Mouse (Mus musculus): ENCODE measurements around the gene Ooep. TPM values are rescaled to one million over a fixed set of nuclear protein-coding genes. Genes with fewer than 3 reads are reported as not detected.
"Not testable (repeated sequence)": the region's sequence is repeated elsewhere in the genome, so short reads cannot be mapped to it uniquely, and the experiment has no call there.

The Ooep gene
- polyA plus RNA-seq, 1 experiment from 2014 or later = 1.3 TPM

- no peaks in the 10 kb centered on the region for H3K4me1 ChIP-seq
- no peak overlapping the region for H3K9ac ChIP-seq
- no peak overlapping the region for H3K4me2 ChIP-seq
- no peak for ATAC-seq (replicated peaks; ENCODE audit: low FRiP score)
- H3K27ac ChIP-seq = no peak overlapping the region
- no peak overlapping the region for H3K4me3 ChIP-seq (replicated peaks)
- 60% methylated on average over 3 of the region's 3 CpGs for WGBS
- H3K9me3 ChIP-seq (replicated peaks) = no peaks in the 10 kb centered on the region
- no peaks in the 10 kb centered on the region for H3K27me3 ChIP-seq
- H3K36me3 ChIP-seq = no peaks in the 10 kb centered on the region
Observed at GRCm38 (mm10) chr9:78347004-78347403, 31.5 kb downstream of the Ooep start.

- 62% methylated on average over 4 of the region's 4 CpGs for WGBS
- ATAC-seq (replicated peaks; ENCODE audit: low FRiP score); H3K9ac ChIP-seq; H3K36me3 ChIP-seq; H3K27me3 ChIP-seq; H3K4me1 ChIP-seq; H3K9me3 ChIP-seq (replicated peaks); H3K4me3 ChIP-seq (replicated peaks); H3K27ac ChIP-seq; H3K4me2 ChIP-seq: not testable (repeated sequence)
Observed at GRCm38 (mm10) chr9:78345235-78345634, 33.3 kb downstream of the Ooep start.

- H3K9me3 ChIP-seq (replicated peaks); H3K4me3 ChIP-seq (replicated peaks); H3K4me1 ChIP-seq; H3K27me3 ChIP-seq; H3K27ac ChIP-seq; H3K9ac ChIP-seq; H3K36me3 ChIP-seq; H3K4me2 ChIP-seq: not testable (repeated sequence)
- WGBS = 79% methylated on average over 9 of the region's 9 CpGs
- ATAC-seq (replicated peaks; ENCODE audit: low FRiP score) = 0 out of 2 replicates have a peak, but pooled peaks have one; percentile 30
Observed at GRCm38 (mm10) chr9:78343055-78343454, 35.5 kb downstream of the Ooep start.

GRCm38 (mm10) chr9:78342494-78342893 is 36.0 kb downstream of the Ooep start:
- H3K4me3 ChIP-seq (replicated peaks); H3K9ac ChIP-seq; H3K36me3 ChIP-seq; H3K4me2 ChIP-seq; H3K27ac ChIP-seq; H3K4me1 ChIP-seq; H3K27me3 ChIP-seq; H3K9me3 ChIP-seq (replicated peaks): not testable (repeated sequence)
- ATAC-seq (replicated peaks; ENCODE audit: low FRiP score) = 0 out of 2 replicates have a peak, but pooled peaks have one; percentile 64
- WGBS = 85% methylated on average over 4 of the region's 4 CpGs

GRCm38 (mm10) chr9:78340324-78340723 is 38.2 kb downstream of the Ooep start:
- not testable (repeated sequence) for H3K4me2 ChIP-seq; H3K9ac ChIP-seq; H3K4me1 ChIP-seq; H3K9me3 ChIP-seq (replicated peaks); H3K4me3 ChIP-seq (replicated peaks); H3K36me3 ChIP-seq; H3K27ac ChIP-seq; H3K27me3 ChIP-seq
- 0 out of 2 replicates have a peak, but pooled peaks have one; percentile 31 for ATAC-seq (replicated peaks; ENCODE audit: low FRiP score)
- 18% methylated on average over 8 of the region's 8 CpGs for WGBS

- not testable (repeated sequence) for H3K4me3 ChIP-seq (replicated peaks); H3K27ac ChIP-seq; H3K9me3 ChIP-seq (replicated peaks); H3K4me2 ChIP-seq; H3K36me3 ChIP-seq; H3K9ac ChIP-seq; H3K27me3 ChIP-seq; H3K4me1 ChIP-seq
- 0 out of 2 replicates have a peak, but pooled peaks have one; percentile 33 for ATAC-seq (replicated peaks; ENCODE audit: low FRiP score)
Observed at GRCm38 (mm10) chr9:78337050-78337449, 41.5 kb downstream of the Ooep start.

- WGBS = 76% methylated on average over 1 of the region's 1 CpGs
- H3K36me3 ChIP-seq; H3K27me3 ChIP-seq; H3K4me3 ChIP-seq (replicated peaks); ATAC-seq (replicated peaks; ENCODE audit: low FRiP score); H3K4me2 ChIP-seq; H3K9ac ChIP-seq; H3K9me3 ChIP-seq (replicated peaks); H3K4me1 ChIP-seq; H3K27ac ChIP-seq: not testable (repeated sequence)
Observed at GRCm38 (mm10) chr9:78327289-78327688, 51.2 kb downstream of the Ooep start, which contains the start of gene Omt2b. TSS of gene Omt2b (plus strand) at chr9:78327589.

Other genes with a start within 250 kb of the Ooep start
- gene Gsta4, start 196.0 kb downstream of the Ooep start, polyA plus RNA-seq (2015; fragmentation: Nextera tagmentation; extraction: Ambion mirVana) = 109 and 115 TPM in 2 replicates
- gene Gsta1, start 148.1 kb downstream of the Ooep start, polyA plus RNA-seq (2015; fragmentation: Nextera tagmentation; extraction: Ambion mirVana) = 0.27 and 1.3 TPM in 2 replicates
- gene Gm3776, start 121.6 kb downstream of the Ooep start, polyA plus RNA-seq (2015; fragmentation: Nextera tagmentation; extraction: Ambion mirVana) = 0.21 and 0.31 TPM in 2 replicates
- 13.8 and 18.2 TPM in 2 replicates for gene Gm10639, start 88.8 kb downstream of the Ooep start, polyA plus RNA-seq (2015; fragmentation: Nextera tagmentation; extraction: Ambion mirVana)
- not detected in 2 replicates for gene Omt2a, start 63.9 kb downstream of the Ooep start, polyA plus RNA-seq (2015; fragmentation: Nextera tagmentation; extraction: Ambion mirVana)
- gene Omt2b, start 51.1 kb downstream of the Ooep start, polyA plus RNA-seq (2015; fragmentation: Nextera tagmentation; extraction: Ambion mirVana) = not detected in 2 replicates
- gene Gsta2, start 22.9 kb downstream of the Ooep start, polyA plus RNA-seq (2015; fragmentation: Nextera tagmentation; extraction: Ambion mirVana) = 41.3 and 45.0 TPM in 2 replicates
- not detected in 2 replicates for gene Dppa5a, start 10.5 kb downstream of the Ooep start, polyA plus RNA-seq (2015; fragmentation: Nextera tagmentation; extraction: Ambion mirVana)
- gene Ddx43, start 17.1 kb upstream of the Ooep start, polyA plus RNA-seq (2015; fragmentation: Nextera tagmentation; extraction: Ambion mirVana) = 0.22 and 0.31 TPM in 2 replicates
- gene Cgas, start 64.5 kb upstream of the Ooep start, polyA plus RNA-seq (2015; fragmentation: Nextera tagmentation; extraction: Ambion mirVana) = 2.1 and 2.8 TPM in 2 replicates
- gene Mto1, start 69.5 kb upstream of the Ooep start, polyA plus RNA-seq (2015; fragmentation: Nextera tagmentation; extraction: Ambion mirVana) = 26.7 and 27.9 TPM in 2 replicates
- 0.55 and 1.4 TPM in 2 replicates for gene Gm17324, start 70.1 kb upstream of the Ooep start, polyA plus RNA-seq (2015; fragmentation: Nextera tagmentation; extraction: Ambion mirVana)
- gene Eef1a1, start 110.4 kb upstream of the Ooep start, polyA plus RNA-seq (2015; fragmentation: Nextera tagmentation; extraction: Ambion mirVana) = 4,779 and 4,974 TPM in 2 replicates
- gene Slc17a5, start 209.3 kb upstream of the Ooep start, polyA plus RNA-seq (2015; fragmentation: Nextera tagmentation; extraction: Ambion mirVana) = 17.8 and 18.0 TPM in 2 replicates
- gene Cd109, start 236.8 kb upstream of the Ooep start, polyA plus RNA-seq (2015; fragmentation: Nextera tagmentation; extraction: Ambion mirVana) = 6.2 and 6.9 TPM in 2 replicates